ENCODE assay signal across 10 mouse cellular contexts in the genomic region with DNA sequence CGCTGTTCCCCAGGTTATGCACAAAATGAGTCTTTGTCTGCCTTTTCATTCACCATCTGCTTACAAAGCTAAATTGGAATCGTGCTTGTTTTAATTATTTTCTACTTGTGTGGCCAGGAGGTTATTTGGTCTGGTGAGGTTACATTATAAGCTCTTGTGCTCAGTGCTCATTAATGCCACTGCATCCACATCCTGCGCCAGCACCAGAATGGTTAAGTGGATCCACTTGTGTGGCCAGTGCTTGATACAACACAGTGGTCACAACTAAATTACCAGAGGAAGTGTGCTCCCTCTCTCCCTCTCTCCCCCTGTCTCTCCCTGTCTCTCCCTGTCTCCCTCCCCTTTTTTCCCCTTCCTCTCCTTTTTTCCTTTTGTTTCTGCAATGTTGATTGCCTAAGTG.
DNase-seq lines count a peak whose midpoint lies in the region; ATAC-seq and TF ChIP-seq lines count a peak whose summit lies in the region.
"Had no signal": no experiment of that assay in that cellular context is flagged by ENCODE, and none has a peak within 500 bp of the region (broad histone marks: within the 10 kb centered on the region; RNA-seq: fewer than 3 reads in every experiment).

No protein-coding gene starts in this region.

- DNase-seq in hindbrain, embryonic 11.5 days (ENCODE audit: low spot score): peak; percentile 6
- no peak for DNase-seq in hindbrain, embryonic 14.5 days (ENCODE audit: low spot score)
- DNase-seq in brain, embryonic 14.5 days (ENCODE audit: low read depth): peak; percentile 91
- DNase-seq in forebrain, embryonic 10.5 days (ENCODE audit: extremely low spot score, low spot score): peak; percentile 22
- DNase-seq in hindlimb bud, embryonic 11.5 days (ENCODE audit: extremely low spot score, low read depth, low spot score): peak; percentile 46
- no peak for DNase-seq in thymus, adult 18-20 months
- DNase-seq in spleen, adult 12 weeks (ENCODE audit: low spot score): no peak
- DNase-seq: heart, adult 2 months had no signal

- H3K4me1 ChIP-seq in hindbrain, embryonic 11.5 days (replicated peaks; ENCODE audit: control insufficient read depth, insufficient read depth, low read length): peaks cover 3% of the 10 kb centered on the region; the same call in 1 of the 2 replicates
- peaks cover 11% of the 10 kb centered on the region; the same call in 1 of the 2 replicates for H3K4me1 ChIP-seq in hindbrain, embryonic 14.5 days (replicated peaks; ENCODE audit: control insufficient read depth, insufficient read depth, low read length)
- peaks cover 62% of the 10 kb centered on the region for H3K4me1 ChIP-seq in forebrain, embryonic 10.5 days

- H3K27ac ChIP-seq in hindbrain, embryonic 11.5 days (ENCODE audit: low read depth, low read length): no peak overlapping the region
- H3K27ac ChIP-seq in hindbrain, embryonic 14.5 days: no peak overlapping the region
- H3K27ac ChIP-seq in forebrain, embryonic 10.5 days: no peak overlapping the region
- H3K27ac ChIP-seq: heart, adult 2 months; hindbrain, embryonic 15.5 days; macrophage had no signal

- H3K9ac ChIP-seq in hindbrain, embryonic 11.5 days (ENCODE audit: low read depth, low read length): no peak overlapping the region
- no peak overlapping the region for H3K9ac ChIP-seq in hindbrain, embryonic 14.5 days
- H3K9ac ChIP-seq: hindbrain, embryonic 15.5 days had no signal

- 57% methylated on average over 3 of the region's 3 CpGs for WGBS in hindbrain, embryonic 11.5 days
- WGBS in hindbrain, embryonic 14.5 days: 24% methylated on average over 3 of the region's 3 CpGs
- 21% methylated on average over 3 of the region's 3 CpGs for WGBS in forebrain, embryonic 10.5 days

- no peaks in the 10 kb centered on the region for H3K9me3 ChIP-seq in hindbrain, embryonic 11.5 days (ENCODE audit: control insufficient read depth, low read length)
- H3K9me3 ChIP-seq in hindbrain, embryonic 14.5 days (ENCODE audit: control insufficient read depth, low read length): no peaks in the 10 kb centered on the region
- H3K9me3 ChIP-seq in forebrain, embryonic 10.5 days: no peaks in the 10 kb centered on the region
- H3K9me3 ChIP-seq: hindbrain, embryonic 15.5 days had no signal

- H3K27me3 ChIP-seq in hindbrain, embryonic 11.5 days (ENCODE audit: control insufficient read depth, insufficient read depth, low read length): no peaks in the 10 kb centered on the region
- H3K27me3 ChIP-seq in hindbrain, embryonic 14.5 days (ENCODE audit: control insufficient read depth, insufficient read depth, low read length): no peaks in the 10 kb centered on the region
- H3K27me3 ChIP-seq in forebrain, embryonic 10.5 days (ENCODE audit: poor library complexity, severe bottlenecking): no peaks in the 10 kb centered on the region
- H3K27me3 ChIP-seq: hindbrain, embryonic 15.5 days had no signal

- no peak for TF ChIP-seq POLR2A in brain, embryonic 14.5 days (IDR thresholded peaks at IDR 0.05; ENCODE audit: borderline replicate concordance, extremely low read depth, insufficient read depth, insufficient read length, poor library complexity, severe bottlenecking)

- no peak overlapping the region for H3K4me2 ChIP-seq in hindbrain, embryonic 11.5 days (replicated peaks; ENCODE audit: low read depth, low read length)
- H3K4me2 ChIP-seq in hindbrain, embryonic 14.5 days (replicated peaks): no peak overlapping the region
- H3K4me2 ChIP-seq: hindbrain, embryonic 15.5 days had no signal

- H3K4me3 ChIP-seq in hindbrain, embryonic 11.5 days (ENCODE audit: low read depth, low read length): no peak overlapping the region
- no peak overlapping the region for H3K4me3 ChIP-seq in hindbrain, embryonic 14.5 days (replicated peaks; ENCODE audit: low read length)
- no peak overlapping the region for H3K4me3 ChIP-seq in forebrain, embryonic 10.5 days
- H3K4me3 ChIP-seq: heart, adult 2 months; hindbrain, embryonic 15.5 days had no signal

- H3K36me3 ChIP-seq in hindbrain, embryonic 11.5 days (ENCODE audit: control insufficient read depth, insufficient read depth, low read length): no peaks in the 10 kb centered on the region
- H3K36me3 ChIP-seq in hindbrain, embryonic 14.5 days (replicated peaks; ENCODE audit: control insufficient read depth, insufficient read depth): no peaks in the 10 kb centered on the region
- H3K36me3 ChIP-seq in forebrain, embryonic 10.5 days (replicated peaks): no peaks in the 10 kb centered on the region
- H3K36me3 ChIP-seq: hindbrain, embryonic 15.5 days had no signal

- ATAC-seq in hindbrain, embryonic 11.5 days (ENCODE audit: low FRiP score): no peak
- ATAC-seq in hindbrain, embryonic 14.5 days (ENCODE audit: low FRiP score): no peak

- TF ChIP-seq CTCF in brain, embryonic 14.5 days (IDR thresholded peaks at IDR 0.05; ENCODE audit: borderline replicate concordance, extremely low read depth, insufficient read depth, insufficient read length): no peak

Comparison
In these comparisons a context has a peak if more than half of its experiments do, and no peak if none do; other contexts are left out.
1. DNase-seq: peak in hindbrain, embryonic 11.5 days (single experiment), brain, embryonic 14.5 days (single experiment), forebrain, embryonic 10.5 days (single experiment) and hindlimb bud, embryonic 11.5 days (single experiment); none in hindbrain, embryonic 14.5 days (single experiment), thymus, adult 18-20 months (0 of 2) and spleen, adult 12 weeks (single experiment).